Mouse (Mus musculus) lung, postnatal 10 days (tissue): ENCODE results near the gene Gpsm3.

Experiments used
- DNase-seq: peaks from one replicate; pipeline ENCODE4 v3.0.0; 2021

Gpsm3 gene

DNA sequence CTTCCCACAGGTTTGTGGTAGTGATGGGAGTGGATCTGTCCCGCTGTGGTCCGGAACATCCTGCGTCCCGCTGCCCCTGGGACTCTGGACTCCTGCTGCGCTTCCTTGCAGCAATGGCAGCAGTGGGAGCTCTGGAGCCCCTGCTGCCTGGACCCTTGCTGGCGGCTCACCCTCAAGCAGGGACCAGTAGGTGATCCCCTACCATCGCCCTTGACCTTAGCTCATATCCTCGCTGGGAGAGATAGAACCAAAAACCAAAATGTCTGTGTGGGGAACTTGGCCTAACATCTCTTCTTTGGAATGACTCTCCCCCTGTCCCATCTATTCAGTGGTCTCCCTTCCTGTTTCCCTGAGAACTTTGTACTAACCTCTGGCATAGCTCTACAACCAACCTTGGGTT lies 5.8 kb upstream of the Gpsm3 start:
- no peak for DNase-seq

DNA sequence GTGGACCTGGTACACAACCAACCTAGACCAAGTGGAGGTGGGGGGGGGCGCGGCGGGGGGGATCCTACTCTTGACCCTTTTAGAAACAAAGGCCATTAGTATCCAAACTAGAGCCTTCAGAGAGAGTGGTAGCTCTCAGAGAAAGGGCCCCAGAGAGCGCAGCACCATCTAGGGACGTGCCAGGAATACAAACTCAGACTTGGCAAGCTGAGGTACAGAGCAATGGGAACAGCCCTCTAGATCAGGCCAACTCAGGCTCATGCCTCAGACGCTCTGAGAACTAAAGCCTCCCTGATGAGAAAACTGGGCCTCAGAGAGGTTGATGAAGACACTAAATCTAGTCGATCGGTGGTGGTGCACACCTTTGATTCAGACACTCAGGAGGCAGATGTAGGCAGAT lies 4.5 kb upstream of the Gpsm3 start:
- no peak for DNase-seq

DNA sequence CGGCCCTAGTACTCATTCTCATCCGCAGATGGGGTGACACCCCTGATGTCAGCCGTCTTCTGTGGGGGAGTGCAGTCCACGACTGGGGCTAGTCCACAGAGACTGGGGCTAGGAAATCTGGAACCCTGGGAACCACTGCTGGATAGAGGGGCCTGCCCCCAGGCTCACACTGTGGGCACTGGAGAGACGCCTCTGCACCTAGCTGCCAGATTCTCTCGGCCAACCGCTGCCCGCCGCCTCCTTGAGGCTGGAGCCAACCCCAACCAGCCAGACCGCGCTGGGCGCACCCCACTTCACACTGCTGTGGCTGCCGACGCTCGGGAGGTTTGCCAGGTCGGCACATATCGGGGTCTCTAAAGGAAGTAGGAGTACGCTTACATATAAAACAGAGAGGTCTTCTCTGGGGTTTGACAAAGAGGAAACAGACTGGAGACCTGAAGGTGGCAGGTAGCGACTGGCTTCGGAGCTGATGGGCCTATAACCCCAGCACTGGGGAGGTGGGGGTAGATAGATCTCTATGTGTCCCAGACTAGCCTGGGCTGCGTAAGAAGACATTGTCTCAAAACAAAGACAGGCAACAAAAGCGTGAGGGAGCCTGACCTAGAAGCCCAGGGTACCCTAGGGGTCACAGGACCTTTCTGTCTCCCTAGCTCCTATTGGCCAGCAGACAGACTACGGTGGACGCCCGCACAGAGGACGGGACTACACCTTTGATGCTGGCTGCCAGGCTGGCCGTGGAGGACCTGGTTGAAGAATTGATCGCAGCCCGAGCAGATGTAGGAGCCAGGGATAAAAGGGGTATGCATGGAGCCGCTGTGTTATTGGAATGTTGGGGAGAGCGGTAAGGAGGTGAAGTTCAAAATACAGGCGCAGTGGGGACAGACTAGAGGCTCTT lies 3.5 kb upstream of the Gpsm3 start:
- no peak for DNase-seq

DNA sequence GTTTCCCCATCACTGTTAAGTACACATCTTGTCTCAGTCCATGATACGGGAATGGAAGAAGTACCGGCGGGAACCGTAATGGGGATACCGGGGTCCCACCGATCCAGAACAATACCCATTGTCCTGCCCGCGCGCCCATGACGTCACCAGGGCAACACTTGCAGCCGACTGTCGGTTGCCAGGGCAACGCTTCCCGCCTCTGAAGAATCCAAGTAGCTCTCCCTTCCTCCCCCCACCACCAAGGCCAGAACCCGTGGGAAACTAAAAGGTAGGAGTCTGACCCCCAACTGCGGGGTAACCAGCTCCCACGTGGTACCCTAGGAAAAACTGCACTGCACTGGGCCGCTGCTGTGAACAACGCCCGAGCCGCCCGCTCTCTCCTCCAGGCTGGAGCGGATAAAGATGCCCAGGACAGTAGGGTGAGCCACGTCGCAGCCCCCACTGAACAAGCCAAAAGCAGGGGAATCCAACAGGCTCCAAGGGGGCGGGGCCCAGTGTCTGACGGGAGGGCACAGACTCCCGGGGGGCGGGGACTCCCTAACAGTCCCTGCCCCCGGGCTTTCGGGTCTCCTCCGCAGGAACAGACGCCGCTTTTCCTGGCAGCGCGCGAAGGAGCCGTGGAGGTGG lies 2.7 kb upstream of the Gpsm3 start:
- peak; percentile 94 for DNase-seq

DNA sequence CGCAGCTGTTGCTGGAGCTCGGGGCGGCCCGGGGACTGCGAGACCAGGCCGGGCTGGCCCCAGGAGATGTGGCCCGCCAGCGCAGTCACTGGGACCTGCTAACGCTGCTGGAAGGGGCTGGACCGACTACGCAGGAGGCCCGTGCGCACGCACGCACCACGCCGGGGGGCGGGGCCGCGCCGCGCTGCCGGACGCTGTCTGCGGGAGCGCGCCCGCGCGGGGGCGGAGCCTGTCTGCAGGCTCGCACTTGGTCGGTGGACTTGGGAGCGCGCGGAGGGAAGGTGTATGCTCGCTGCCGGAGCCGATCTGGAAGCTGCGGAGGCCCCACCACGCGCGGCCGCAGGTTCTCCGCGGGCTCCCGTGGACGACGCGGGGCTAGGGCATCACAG lies 2.2 kb upstream of the Gpsm3 start:
- DNase-seq: peak; percentile 97

DNA sequence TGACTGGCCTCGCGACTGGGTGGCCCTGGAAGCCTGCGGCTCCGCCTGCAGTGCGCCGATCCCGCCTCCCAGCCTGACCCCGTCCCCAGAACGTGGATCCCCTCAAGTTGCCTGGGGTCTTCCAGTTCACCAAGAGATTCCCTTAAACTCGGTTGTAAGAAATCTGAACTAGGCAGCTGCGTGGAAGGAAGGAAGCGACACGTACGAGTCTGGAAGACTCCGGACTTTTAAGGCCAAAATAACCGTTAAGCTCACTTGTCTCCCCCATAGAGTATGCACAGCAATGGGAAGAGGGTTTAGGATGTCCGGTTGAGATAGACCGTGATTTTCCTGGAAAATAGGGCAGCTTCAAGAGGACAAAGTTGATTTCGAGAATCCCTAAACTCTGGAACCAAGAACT lies 1.8 kb upstream of the Gpsm3 start:
- DNase-seq: no peak

DNA sequence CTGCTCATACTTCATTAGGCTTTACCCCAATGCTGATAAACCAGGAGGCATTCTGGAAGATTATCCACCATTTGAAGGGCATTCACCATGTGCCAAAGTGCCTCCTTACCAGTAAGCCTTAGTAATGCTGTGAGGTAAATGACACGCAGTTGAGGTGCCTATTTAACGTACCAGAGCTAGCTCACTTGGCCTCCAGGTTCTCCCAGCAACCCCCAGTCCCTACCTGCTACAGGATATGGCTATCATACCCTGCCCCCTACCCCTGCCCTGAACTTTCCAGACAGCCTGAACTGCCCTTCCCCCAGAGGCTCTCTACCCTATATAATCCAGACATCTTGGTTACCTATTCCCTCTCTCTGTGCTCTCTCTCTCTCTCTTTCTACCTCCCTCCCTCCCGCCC lies 839 bp upstream of the Gpsm3 start:
- no peak for DNase-seq

DNA sequence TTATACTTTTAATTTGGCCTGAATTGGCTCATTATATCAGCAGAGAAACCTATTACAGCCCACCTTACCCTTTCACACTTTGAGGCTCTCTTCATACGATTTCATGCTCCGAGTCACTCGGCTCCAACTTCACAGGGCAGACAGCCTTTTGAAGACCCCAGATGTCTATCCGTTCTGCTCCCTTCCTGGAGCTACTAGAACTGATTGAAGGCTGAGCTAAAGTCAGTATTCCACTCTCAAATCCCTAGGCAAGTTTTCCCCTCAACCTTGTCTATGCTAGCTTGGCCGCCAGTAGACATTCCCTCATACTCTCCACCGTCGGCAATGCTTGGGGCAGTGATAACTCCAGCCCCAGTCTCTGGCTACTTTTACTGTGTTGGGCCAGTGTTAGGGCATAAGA lies 400 bp upstream of the Gpsm3 start:
- DNase-seq: no peak

DNA sequence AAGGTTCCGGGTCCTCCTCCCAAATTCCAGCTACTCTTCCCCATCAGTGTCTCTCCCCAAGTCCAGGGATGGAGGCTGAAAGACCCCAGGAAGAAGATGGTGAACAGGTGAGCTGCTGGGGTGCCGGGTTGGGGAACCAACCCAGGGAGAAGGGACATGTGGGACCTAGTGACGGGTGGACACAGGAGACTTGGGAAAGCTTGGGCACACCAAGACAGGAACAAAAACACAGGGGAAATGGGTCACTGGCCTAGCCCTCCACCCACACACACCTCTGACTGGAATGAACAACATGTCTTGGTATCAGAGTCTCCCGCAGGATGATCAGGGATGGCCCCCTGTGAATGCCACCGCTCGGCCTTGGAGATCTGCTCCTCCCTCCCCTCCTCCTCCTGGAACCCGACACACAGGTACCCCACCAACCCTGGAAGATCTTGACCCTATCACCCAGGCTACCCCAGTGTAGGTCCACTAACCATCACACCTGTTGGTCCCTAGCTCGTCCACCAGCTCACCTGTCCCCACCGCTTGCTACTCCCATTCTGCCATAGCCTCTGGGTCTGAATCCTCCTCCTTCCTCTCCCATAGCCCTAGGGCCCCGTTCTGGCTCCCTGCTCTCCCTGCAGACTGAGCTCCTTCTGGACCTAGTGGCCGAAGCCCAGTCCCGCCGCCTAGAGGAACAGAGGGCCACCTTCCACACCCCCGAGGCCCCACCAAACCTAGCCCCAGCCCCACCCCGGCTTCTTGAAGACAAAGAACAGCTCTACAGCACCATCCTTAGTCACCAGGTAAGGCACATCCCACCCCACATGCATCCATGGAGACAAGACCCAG lies 765 bp downstream of the Gpsm3 start:
- no peak for DNase-seq

DNA sequence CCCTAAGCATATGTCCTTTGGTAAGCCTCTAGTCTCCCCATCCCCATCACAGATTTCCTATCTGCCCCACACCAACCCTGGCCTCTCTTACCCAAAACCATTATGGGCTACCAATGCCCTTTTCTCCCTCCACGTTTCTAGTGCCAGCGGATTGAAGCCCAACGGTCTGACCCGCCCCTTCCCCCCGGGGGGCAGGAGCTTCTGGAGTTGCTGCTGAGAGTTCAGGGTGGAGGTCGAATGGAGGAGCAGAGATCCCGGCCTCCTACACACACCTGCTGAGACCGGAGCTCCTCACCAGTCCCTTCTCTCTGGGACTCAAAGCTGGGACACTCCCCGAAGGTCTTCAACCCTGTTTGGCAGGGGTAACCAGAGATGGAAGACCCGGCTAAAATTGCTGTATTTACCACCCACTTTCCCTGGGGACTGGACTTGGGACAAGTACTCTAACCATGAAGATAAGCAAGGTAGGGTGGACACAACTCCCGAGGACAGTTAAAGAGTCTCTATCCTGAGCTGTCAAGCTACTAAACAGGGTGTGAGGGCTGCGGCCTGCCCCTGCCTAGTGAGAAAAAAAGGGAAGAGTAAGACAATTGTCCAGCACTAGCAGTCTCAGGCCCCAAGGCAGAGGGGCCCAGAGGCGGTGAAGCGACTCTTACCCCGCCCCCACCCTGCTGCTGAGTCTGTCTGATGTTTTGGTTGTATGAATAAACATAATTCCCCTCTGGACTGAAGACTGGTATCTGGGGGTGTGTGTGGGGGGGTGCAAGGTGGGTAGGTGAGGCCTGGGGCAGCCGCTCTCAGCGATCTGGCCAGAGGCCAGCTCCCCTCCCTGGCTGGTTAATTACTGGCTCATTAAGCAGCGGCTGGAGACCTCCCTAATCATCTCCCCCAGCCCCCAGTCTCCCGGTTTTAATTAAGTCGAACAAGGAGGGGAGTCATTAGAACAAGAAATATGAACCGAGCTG lies 1.7 kb downstream of the Gpsm3 start, which contains the start of gene Pbx2:
Pbx2 (plus strand) TSS at position 238 of the 965 bp plus-strand sequence.
- DNase-seq: peak; percentile 49

DNA sequence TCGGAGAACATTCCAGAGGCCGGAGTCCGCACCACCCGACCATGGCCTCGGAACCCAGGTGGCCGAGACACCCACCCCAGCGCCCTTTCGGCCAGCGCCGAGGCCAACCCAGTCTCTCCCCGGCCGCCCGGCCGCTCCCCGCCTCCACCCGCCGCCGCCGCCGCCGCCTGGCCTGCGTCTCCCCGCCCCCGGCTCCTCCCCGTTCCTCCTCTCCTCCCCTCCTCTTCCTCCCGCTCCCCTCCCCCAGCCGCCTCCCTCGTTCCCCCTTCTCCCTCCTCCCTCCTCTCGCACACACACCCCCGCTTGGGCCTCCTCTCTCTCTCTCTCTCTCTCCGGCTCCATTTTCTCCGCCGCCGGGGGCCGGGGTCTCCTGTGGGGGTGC lies 2.4 kb downstream of the Gpsm3 start:
- peak; percentile 96 for DNase-seq

DNA sequence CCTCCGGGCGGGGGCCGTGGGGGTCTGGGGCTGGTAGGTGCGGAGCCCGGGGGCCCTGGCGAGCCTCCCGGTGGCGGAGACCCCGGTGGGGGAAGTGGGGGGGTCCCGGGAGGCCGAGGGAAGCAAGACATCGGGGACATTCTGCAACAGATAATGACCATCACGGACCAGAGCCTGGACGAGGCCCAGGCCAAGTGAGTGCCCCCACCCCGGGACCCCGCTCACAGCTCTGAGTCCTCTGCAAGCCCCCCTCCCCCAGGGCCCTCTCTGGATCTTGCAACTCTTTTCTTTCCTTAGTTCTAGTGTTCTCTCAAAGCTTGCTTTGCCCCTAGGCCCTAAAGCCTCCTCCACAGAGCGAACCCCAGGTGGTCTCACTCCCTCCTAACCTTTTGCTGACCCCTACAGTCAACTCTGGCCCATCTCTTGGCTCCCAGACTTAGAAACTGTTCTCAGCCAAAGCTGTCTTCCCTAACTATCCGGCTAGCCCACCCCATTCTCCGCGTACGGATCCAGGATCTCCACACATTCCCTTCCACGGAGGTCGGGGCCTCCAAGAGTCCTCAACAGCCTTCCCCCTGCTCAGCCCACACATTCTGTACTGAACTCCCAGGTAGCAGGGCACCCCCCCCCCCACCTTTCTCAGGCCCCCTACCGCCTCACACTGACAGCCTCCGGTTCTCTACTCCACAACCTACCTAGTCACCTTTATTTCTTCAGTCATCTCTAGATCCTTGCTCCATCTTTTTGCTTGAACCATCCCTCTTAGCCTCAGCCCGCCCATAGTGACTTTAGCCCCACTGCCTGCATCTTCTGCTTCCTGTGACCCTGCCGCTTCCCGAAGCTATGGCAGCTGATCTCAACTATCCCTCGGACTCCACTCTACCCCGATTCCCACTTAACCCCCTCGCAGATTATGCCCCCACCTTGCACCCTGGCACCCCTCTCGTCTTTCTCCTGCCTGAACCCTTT lies 3.3 kb downstream of the Gpsm3 start:
- DNase-seq: peak; percentile 61

DNA sequence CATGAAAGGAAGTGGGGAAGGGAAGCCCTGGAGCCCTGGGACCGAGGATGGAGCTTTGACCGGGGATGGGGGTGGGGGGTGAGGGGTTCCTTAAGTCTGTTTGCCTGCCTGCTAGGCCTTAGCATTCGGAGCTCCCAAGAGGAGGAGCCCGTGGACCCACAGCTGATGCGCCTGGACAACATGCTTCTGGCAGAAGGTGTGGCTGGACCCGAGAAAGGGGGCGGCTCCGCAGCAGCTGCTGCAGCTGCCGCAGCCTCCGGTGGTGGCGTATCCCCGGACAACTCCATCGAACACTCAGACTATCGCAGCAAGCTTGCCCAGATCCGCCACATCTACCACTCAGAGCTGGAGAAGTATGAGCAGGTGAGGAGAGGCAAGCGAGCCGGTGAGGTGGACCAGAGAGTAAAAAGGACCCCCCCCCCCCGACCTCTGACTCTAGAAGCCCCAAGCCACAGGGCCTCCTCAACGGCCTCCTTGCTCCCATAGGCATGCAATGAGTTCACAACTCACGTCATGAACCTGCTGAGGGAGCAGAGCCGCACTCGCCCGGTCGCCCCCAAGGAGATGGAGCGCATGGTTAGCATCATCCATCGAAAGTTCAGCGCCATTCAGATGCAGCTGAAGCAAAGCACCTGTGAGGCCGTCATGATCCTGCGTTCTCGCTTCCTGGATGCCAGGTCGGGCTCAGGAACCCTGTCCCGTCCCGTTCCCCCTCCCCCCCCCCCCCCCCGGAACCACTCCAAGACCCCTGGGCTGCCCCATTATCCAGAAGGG lies 4.3 kb downstream of the Gpsm3 start:
- DNase-seq: peak; percentile 70

DNA sequence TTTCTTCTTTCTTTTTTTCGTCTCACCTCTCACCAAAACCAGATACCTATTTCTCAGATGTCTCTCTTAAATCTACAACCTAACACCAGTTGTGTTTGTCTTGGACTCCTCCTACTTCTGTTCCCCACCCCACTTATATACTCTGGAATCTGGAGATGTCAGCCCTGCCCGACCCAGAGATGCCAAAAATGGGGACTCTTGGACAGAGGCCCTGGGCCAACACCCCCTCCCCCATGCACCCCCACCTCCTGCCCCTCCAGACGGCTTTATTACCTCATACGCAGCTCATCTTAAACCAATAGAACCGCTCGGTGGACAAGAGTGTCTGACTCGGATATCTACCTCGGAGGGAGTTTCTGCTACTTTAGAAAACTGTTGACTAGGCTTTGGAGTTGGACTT lies 6.5 kb downstream of the Gpsm3 start:
- no peak for DNase-seq

DNA sequence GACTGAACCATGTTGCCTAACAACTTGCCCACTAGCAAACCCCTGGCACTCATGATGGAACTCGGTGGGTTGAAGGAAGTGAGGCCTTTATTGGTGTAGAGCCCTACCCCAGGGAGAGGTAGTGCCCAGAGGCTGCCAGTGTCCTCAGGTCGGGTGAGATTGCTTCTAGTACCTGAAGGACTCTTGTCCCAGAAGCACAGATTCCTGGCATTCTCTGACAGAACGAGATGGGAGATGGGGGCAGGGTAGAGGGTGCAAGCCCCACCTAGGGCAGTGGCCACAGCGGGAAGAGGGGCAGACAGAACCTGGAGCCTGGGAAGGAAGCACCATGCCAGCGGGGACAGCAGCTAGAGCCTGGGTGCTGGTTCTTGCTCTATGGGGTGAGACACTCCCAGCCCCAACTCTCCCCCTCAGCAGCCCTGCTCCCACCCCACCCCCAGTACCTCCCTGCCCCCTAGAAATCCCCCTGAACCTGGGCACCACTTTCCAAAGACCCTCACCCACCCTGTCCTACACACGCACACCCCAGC lies 8.0 kb downstream of the Gpsm3 start, which contains the start of gene Ager:
Ager (plus strand) TSS at position 297 of the 530 bp plus-strand sequence.
- DNase-seq: peak; percentile 78

DNA sequence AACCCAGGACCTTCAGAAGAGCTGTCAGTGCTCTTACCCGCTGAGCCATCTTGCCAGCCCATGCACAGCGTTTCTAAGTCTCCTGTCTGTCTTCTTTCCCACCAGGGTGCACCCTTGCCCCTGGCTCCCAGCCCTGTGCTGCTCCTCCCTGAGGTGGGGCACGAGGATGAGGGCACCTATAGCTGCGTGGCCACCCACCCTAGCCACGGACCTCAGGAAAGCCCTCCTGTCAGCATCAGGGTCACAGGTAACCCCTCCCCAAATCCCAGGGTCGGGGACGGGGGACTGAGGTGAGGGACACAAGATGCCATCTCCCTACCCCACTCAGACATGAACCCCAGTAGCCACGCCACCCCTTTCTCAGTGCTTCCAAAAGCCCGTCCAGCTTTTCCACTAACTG lies 10.3 kb downstream of the Gpsm3 start:
- DNase-seq: no peak

DNA sequence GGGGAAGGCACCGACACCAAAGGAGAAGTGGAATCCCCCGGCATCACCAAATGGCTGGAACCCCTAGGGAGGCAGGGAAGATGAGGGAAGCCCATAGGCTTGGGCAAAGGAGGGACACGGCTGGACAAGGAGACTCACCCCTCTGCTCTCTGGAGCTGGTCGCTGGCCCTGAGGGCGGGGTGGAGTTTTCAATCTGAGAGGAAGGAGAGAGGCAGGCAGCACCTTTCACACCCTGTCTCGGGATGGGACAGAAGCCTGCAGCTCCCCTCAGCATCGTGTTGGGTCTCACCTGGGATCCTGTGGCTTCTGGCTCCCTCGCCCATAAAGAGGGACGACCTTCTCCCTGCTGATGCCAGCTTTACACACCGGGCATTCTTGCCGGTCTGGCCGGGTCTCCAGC lies 12.2 kb downstream of the Gpsm3 start:
- DNase-seq: no peak

DNA sequence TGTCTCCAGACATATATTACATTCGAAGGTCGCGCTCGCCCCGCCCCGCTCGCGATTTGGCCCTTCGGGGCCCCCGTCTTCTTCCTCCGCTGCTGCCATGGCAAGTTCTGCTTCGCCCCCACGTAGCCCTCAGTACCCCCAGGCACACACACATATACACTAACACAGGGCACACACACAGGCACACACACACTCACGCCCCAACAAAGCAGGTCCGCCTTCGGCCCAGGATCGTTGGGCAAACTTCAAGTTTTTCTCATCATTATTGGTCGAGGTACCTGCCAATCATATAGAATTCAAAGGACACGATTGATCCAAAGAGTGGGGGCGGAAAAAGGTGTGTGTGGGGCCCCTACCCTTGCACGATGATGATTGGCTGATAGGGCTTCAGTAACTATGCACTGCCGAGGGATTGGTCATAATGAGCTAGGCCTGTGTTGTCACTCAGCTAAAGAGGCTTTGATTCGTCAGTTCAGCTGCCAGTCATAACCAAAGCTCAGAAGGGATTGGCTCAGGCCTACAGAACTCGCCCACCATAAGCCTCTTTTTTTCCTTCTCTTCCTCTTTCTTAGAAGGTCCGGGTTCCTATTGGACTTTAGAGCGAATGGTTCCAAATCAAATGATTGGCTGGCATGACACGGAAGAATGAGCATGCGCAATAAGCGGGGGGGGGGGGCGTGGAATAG lies 13.9 kb downstream of the Gpsm3 start, which contains the start of gene Rnf5:
Rnf5 (minus strand) TSS at position 316 of the 686 bp plus-strand sequence.
- DNase-seq: peak; percentile 100

DNA sequence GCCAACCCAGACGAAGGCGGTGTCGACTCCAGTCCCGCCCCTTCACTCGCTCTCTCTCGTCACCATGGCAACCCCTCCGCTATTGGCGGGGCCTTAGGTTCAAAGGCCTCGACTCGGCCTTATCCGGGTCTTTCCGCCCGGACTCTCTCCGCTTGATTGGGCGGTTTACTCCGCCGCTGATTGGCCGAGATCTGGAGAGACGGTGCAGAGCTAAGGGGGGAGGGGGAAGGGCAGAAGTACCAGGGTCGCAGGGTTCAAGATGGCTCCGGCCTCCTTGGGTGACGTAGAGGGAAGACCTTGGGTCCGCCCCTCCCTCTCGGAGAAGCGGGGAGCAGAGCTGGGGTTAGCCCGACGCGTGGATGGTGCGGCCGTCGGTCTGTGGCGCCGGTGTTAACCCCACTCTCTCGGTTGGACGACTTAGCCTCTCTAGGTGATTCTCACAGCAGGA lies 14.5 kb downstream of the Gpsm3 start, which contains the start of gene Agpat1:
Agpat1 (plus strand) TSS at position 202 of the 448 bp plus-strand sequence.
- peak; percentile 99 for DNase-seq
